Mouse (Mus musculus) CH12.LX (cell line): ENCODE data around the gene Fli1. TPM values are rescaled to one million over a fixed set of nuclear protein-coding genes. Genes with fewer than 3 reads are reported as not detected.

Experiments
- DNase-seq: peaks from one replicate; pipeline ENCODE4 v3.0.0-alpha.2; 2013; ENCODE audit errors: extremely low read depth
- H3K27ac ChIP-seq: 2 replicates; pipeline ENCODE4 v1.5.1; 2012; ENCODE audit warnings: low read depth, mild to moderate bottlenecking, control low read depth, moderate library complexity; ENCODE audit not compliant: insufficient read depth
- H3K27me3 ChIP-seq: replicated peaks from 2 replicates; pipeline ENCODE3; 2012; ENCODE audit warnings: inconsistent platforms
- H3K36me3 ChIP-seq, 2 experiments: replicated peaks in 1 of 2; 2 replicates each; pipeline versions ENCODE3 to v1.6.1; 2012; ENCODE audit warnings: inconsistent platforms in 1 of 2, low read length in 1 of 2, mild to moderate bottlenecking in 1 of 2, mixed read lengths in 1 of 2, moderate library complexity in 1 of 2; ENCODE audit not compliant: control insufficient read depth in 1 of 2, insufficient read depth in 1 of 2
- H3K4me1 ChIP-seq, 2 experiments: 2 replicates each; pipeline ENCODE4 v1.6.1; 2012; ENCODE audit warnings: inconsistent platforms in 1 of 2, moderate library complexity in 1 of 2; ENCODE audit not compliant: insufficient read depth in 2 of 2, control insufficient read depth in 1 of 2
- H3K4me2 ChIP-seq: 2 replicates; pipeline ENCODE4 v1.6.1; 2012; ENCODE audit warnings: low read depth, mild to moderate bottlenecking, control low read depth; ENCODE audit not compliant: poor library complexity, insufficient read depth, severe bottlenecking
- H3K4me3 ChIP-seq, 3 experiments: fragments of 150-350 bp in 1 of 3; sonication (generic) in 1 of 3; replicated peaks in 1 of 3; 2 replicates each; pipeline versions ENCODE3 to v1.5.1; 2011 to 2012; ENCODE audit warnings: low read depth in 2 of 3, low read length in 2 of 3, mild to moderate bottlenecking in 2 of 3, moderate library complexity in 2 of 3, control low read depth in 1 of 3, improper control_type of control experiment in 1 of 3, inconsistent platforms in 1 of 3, mixed read lengths in 1 of 3; ENCODE audit not compliant: poor library complexity in 1 of 3
- H3K79me2 ChIP-seq: replicated peaks from 2 replicates; pipeline ENCODE4 v1.6.1; 2012; ENCODE audit warnings: mild to moderate bottlenecking, moderate library complexity; ENCODE audit not compliant: control insufficient read depth, poor library complexity, insufficient read depth, severe bottlenecking; ENCODE audit errors: extremely low read depth
- H3K9ac ChIP-seq: 2 replicates; pipeline ENCODE4 v1.6.1; 2012; ENCODE audit warnings: low read depth, mild to moderate bottlenecking, control low read depth, moderate library complexity; ENCODE audit not compliant: insufficient read depth
- H3K9me3 ChIP-seq: replicated peaks from 2 replicates; pipeline ENCODE3; 2012; ENCODE audit warnings: low read length, inconsistent platforms, mixed read lengths
- CTCF ChIP-seq, 2 experiments: IDR thresholded peaks in 1 of 2; conservative IDR thresholded peaks in 1 of 2; 2 replicates each; pipeline ENCODE4 v1.5.1; 2011 to 2012; ENCODE audit warnings: low read depth in 2 of 2, low read length in 2 of 2, improper control_type of control experiment in 1 of 2, inconsistent platforms in 1 of 2, mild to moderate bottlenecking in 1 of 2, moderate library complexity in 1 of 2
- E2F4 ChIP-seq: IDR thresholded peaks from 2 replicates; pipeline ENCODE4 v1.6.1; 2011; ENCODE audit warnings: low read depth, low read length, improper control_type of control experiment; ENCODE audit not compliant: insufficient replicate concordance
- ELF1 ChIP-seq: IDR thresholded peaks from 2 replicates; pipeline ENCODE4 v1.6.1; 2014; ENCODE audit warnings: low read depth, mild to moderate bottlenecking, inconsistent platforms, low read length, improper control_type of control experiment
- EP300 ChIP-seq: IDR thresholded peaks from 2 replicates; pipeline ENCODE4 v1.6.1; 2011; ENCODE audit warnings: low read length, improper control_type of control experiment
- ETS1 ChIP-seq: conservative IDR thresholded peaks from 2 replicates; pipeline ENCODE4 v1.6.1; 2012; ENCODE audit warnings: low read depth, mild to moderate bottlenecking, inconsistent platforms, low read length, improper control_type of control experiment, moderate library complexity
- GABPA ChIP-seq: IDR thresholded peaks from 2 replicates; pipeline ENCODE4 v1.6.1; 2012; ENCODE audit warnings: low read depth, low read length, improper control_type of control experiment, inconsistent platforms; ENCODE audit not compliant: insufficient replicate concordance
- HCFC1 ChIP-seq: IDR thresholded peaks from 2 replicates; pipeline ENCODE4 v1.6.1; 2012; ENCODE audit warnings: low read depth, mild to moderate bottlenecking, inconsistent platforms, low read length, improper control_type of control experiment
- IRF4 ChIP-seq: IDR thresholded peaks from 2 replicates; pipeline ENCODE4 v1.6.1; 2014; ENCODE audit warnings: low read depth, mild to moderate bottlenecking, inconsistent platforms, low read length, improper control_type of control experiment
- JUND ChIP-seq: conservative IDR thresholded peaks from 2 replicates; pipeline ENCODE4 v1.6.1; 2011; ENCODE audit warnings: low read depth, low read length, improper control_type of control experiment
- MAFK ChIP-seq: IDR thresholded peaks from 2 replicates; pipeline ENCODE4 v1.6.1; 2011; ENCODE audit warnings: low read length, improper control_type of control experiment; ENCODE audit not compliant: insufficient replicate concordance
- MAX ChIP-seq: IDR thresholded peaks from 2 replicates; pipeline ENCODE4 v1.6.1; 2011; ENCODE audit warnings: low read length, improper control_type of control experiment
- MAZ ChIP-seq: IDR thresholded peaks from 2 replicates; pipeline ENCODE4 v1.6.1; 2012; ENCODE audit warnings: low read depth, mild to moderate bottlenecking, inconsistent platforms, low read length, improper control_type of control experiment, moderate library complexity
- MXI1 ChIP-seq: IDR thresholded peaks from 2 replicates; pipeline ENCODE4 v1.6.1; 2011; ENCODE audit warnings: mild to moderate bottlenecking, low read depth, low read length, improper control_type of control experiment
- MYC ChIP-seq: IDR thresholded peaks from 2 replicates; pipeline ENCODE4 v1.6.1; 2011; ENCODE audit warnings: low read depth, mild to moderate bottlenecking, improper control_type of control experiment, low read length
- NRF1 ChIP-seq: IDR thresholded peaks from 2 replicates; pipeline ENCODE4 v1.6.1; 2014; ENCODE audit warnings: low read depth, mild to moderate bottlenecking, inconsistent platforms, low read length, improper control_type of control experiment, moderate library complexity
- POLR2AphosphoS2 ChIP-seq: IDR thresholded peaks from 2 replicates; pipeline ENCODE4 v1.6.1; 2011; ENCODE audit warnings: low read depth, low read length, improper control_type of control experiment
- RAD21 ChIP-seq: IDR thresholded peaks from 2 replicates; pipeline ENCODE4 v1.6.1; 2011; ENCODE audit warnings: low read depth, mild to moderate bottlenecking, low read length, improper control_type of control experiment, moderate library complexity
- RCOR1 ChIP-seq: conservative IDR thresholded peaks from 2 replicates; pipeline ENCODE4 v1.6.1; 2012; ENCODE audit warnings: low read depth, mild to moderate bottlenecking, inconsistent platforms, low read length, improper control_type of control experiment
- SIN3A ChIP-seq: IDR thresholded peaks from 2 replicates; pipeline ENCODE4 v1.6.1; 2012; ENCODE audit warnings: low read length, improper control_type of control experiment, inconsistent platforms
- SMC3 ChIP-seq: IDR thresholded peaks from 2 replicates; pipeline ENCODE4 v1.6.1; 2011; ENCODE audit warnings: low read depth, low read length, improper control_type of control experiment
- TCF12 ChIP-seq: IDR thresholded peaks from 2 replicates; pipeline ENCODE4 v1.6.1; 2014; ENCODE audit warnings: low read depth, mild to moderate bottlenecking, inconsistent platforms, low read length, improper control_type of control experiment
- UBTF ChIP-seq: IDR thresholded peaks from 2 replicates; pipeline ENCODE4 v1.6.1; 2012; ENCODE audit warnings: low read depth, mild to moderate bottlenecking, inconsistent platforms, low read length, improper control_type of control experiment, moderate library complexity
- USF1 ChIP-seq: IDR thresholded peaks from 2 replicates; pipeline ENCODE4 v1.6.1; 2014; ENCODE audit warnings: low read depth, mild to moderate bottlenecking, inconsistent platforms, low read length, improper control_type of control experiment
- ZKSCAN1 ChIP-seq: IDR thresholded peaks from 2 replicates; pipeline ENCODE4 v1.6.1; 2012; ENCODE audit warnings: low read depth, inconsistent platforms, low read length, improper control_type of control experiment, borderline replicate concordance
- ZMIZ1 ChIP-seq: IDR thresholded peaks from 2 replicates; pipeline ENCODE4 v1.6.1; 2012; ENCODE audit warnings: low read depth, mild to moderate bottlenecking, inconsistent platforms, low read length, improper control_type of control experiment
- ZNF384 ChIP-seq: IDR thresholded peaks from 2 replicates; pipeline ENCODE4 v1.6.1; 2012; ENCODE audit warnings: low read depth, low read length, improper control_type of control experiment, inconsistent platforms
- dilution Hi-C: fragments of 300-500 bp; cut with MboI; formaldehyde crosslinking; loops from 2 replicates; pipeline ENCODE4 v1.14.3; 2020; ENCODE audit warnings: low sequenced_read_pairs; ENCODE audit not compliant: extremely low pct_unique_long_range_greater_than_20kb, extremely low pct_ligation_motif_present
- in situ Hi-C: fragments of 300-500 bp; cut with MboI; formaldehyde crosslinking; loops from 3 replicates; pipeline ENCODE4 v1.14.3; 2019; ENCODE audit warnings: low sequenced_read_pairs, low pct_ligation_motif_present, low pct_unique_long_range_greater_than_20kb, mixed read lengths
- polyA plus RNA-seq: library from polyadenylated mRNA; unstranded; fragments of >175 nt; gene quantifications from 2 replicates; pipeline ENCODE4 v1.2.1, GENCODE M21; 2012; ENCODE audit warnings: low read depth; ENCODE audit not compliant: insufficient read length
- total RNA-seq, 2 experiments: library from RNA; depleted of rRNA; stranded (reverse); fragments of 300-350 nt in 1 of 2; fragments of >200 nt in 1 of 2; gene quantifications; 2 replicates each; pipeline ENCODE4 v1.2.3; 2012 to 2014

Gene Fli1
- total and polyA plus RNA-seq, 3 experiments, result 20.3 to 29.3 (median 20.8) TPM

GRCm38 (mm10) chr9:32410671-32411070, 132.0 kb downstream of the Fli1 start:
- H3K4me3 ChIP-seq, result no peak overlapping the region
- H3K4me2 ChIP-seq, result no peak overlapping the region
- H3K27ac ChIP-seq, result no peak overlapping the region
- H3K9me3 ChIP-seq, result no peaks in the 10 kb centered on the region
- in situ Hi-C loops (loop anchor here (25.0 kb wide), 2 partner anchors 677 to 827 kb away; no protein-coding TSS in a partner anchor), dilution Hi-C loops (no loop called here)
- no peaks in the 10 kb centered on the region for H3K79me2 ChIP-seq
- peaks cover 0 to 8% of the 10 kb centered on the region in 2 experiments; a peak in 2 of 4 replicates for H3K4me1 ChIP-seq
- no peaks in the 10 kb centered on the region for H3K36me3 ChIP-seq
- no peak overlapping the region for H3K9ac ChIP-seq
- DNase-seq, result no peak
- TF ChIP-seq MAZ, result no peak
- TF ChIP-seq CTCF (conservative IDR thresholded peaks at IDR 0.05 in 1 of 2, IDR thresholded peaks at IDR 0.05 in 1 of 2; ENCODE audit: low read depth in 2 of 2, low read length in 2 of 2), result no peak
- no peak for TF ChIP-seq MAFK
- no peak for TF ChIP-seq EP300
- TF ChIP-seq ZMIZ1, result no peak
- TF ChIP-seq MXI1, result no peak
- no peak for TF ChIP-seq TCF12
- no peak for TF ChIP-seq ZNF384
- no peak for TF ChIP-seq ETS1
- no peak for TF ChIP-seq RAD21
- TF ChIP-seq SIN3A, result no peak
- TF ChIP-seq RCOR1, result no peak
- no peak for TF ChIP-seq UBTF
- TF ChIP-seq NRF1, result no peak
- TF ChIP-seq SMC3, result no peak
- TF ChIP-seq ZKSCAN1, result no peak
- H3K27me3 ChIP-seq, result no peaks in the 10 kb centered on the region

- in situ Hi-C loops (loop anchor here (5.0 to 25.0 kb wide), 3 partner anchors 178 to 828 kb away; no protein-coding TSS in a partner anchor), dilution Hi-C loops (no loop called here)
- Histone ChIP-seq H3K36me3 (no peaks in the 10 kb centered on the region), H3K4me1 (peaks cover 0 to 12% of the 10 kb centered on the region in 2 experiments; a peak in 2 of 4 replicates), H3K4me3 (no peak overlapping the region), H3K4me2 (no peak overlapping the region), H3K27me3 (no peaks in the 10 kb centered on the region), H3K9ac (no peak overlapping the region), H3K9me3 (no peaks in the 10 kb centered on the region), H3K79me2 (no peaks in the 10 kb centered on the region), H3K27ac (no peak overlapping the region)
- no peak for TF ChIP-seq JUND
- TF ChIP-seq MAFK, result no peak
- no peak for TF ChIP-seq E2F4
- no peak for TF ChIP-seq CTCF (conservative IDR thresholded peaks at IDR 0.05 in 1 of 2, IDR thresholded peaks at IDR 0.05 in 1 of 2; ENCODE audit: low read depth in 2 of 2, low read length in 2 of 2)
- no peak for TF ChIP-seq ELF1
- TF ChIP-seq POLR2AphosphoS2, result no peak
- no peak for TF ChIP-seq USF1
- no peak for TF ChIP-seq HCFC1
- TF ChIP-seq SIN3A, result no peak
- TF ChIP-seq IRF4, result no peak
- no peak for TF ChIP-seq MAX
- no peak for TF ChIP-seq MYC
- no peak for TF ChIP-seq RCOR1
- no peak for TF ChIP-seq GABPA
- no peak for DNase-seq
Observed at GRCm38 (mm10) chr9:32409060-32409961, 133.3 kb downstream of the Fli1 start.
